Mouse (Mus musculus): ENCODE measurements around the gene D2hgdh.

D2hgdh gene

DNA sequence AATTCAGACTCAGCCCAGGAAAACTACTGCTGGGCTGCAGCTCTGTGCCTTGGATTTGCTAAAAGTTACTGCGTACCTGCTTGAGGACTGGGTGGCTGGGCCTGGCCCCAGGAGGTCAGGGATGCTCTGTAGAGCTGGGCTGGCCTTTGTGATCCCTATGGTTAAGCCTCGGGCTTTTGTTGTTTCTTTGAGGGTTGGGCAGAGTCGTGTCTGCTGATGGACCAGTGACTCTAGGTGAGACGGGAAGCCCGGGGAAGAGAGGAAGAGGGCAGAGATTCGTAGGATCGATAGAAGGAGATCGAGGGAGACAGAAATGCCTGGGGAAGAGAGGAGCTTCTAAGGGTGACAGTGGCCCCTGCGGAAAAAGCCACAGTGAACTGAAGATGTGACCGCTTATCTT is at the start of gene D2hgdh:
Gene D2hgdh, plus strand, starts transcription at position 301 of the 400 bp plus-strand sequence.
- no peaks in the 10 kb centered on the region for H3K27me3 ChIP-seq (ENCODE audit: control insufficient read depth, insufficient read depth, low read length, poor library complexity, severe bottlenecking)

DNA sequence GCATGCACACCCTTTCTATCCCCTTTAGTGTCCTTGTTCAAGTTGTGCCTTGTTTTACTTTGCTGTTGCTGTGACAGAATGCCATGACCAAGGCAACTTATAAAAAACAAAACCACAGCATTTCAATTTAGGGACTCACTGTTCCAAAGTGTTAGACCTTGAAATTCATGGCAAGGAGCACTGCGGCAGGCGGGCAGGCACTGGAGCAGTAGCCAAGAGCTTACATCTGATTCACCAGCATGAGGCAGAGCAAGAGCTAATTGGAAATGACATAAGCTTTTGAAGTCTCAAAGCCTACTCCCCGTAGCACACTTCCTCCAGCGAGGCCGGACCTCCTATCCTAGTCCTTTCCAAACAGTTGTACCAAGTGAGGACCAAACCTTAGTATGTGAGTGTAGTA is 48.0 kb upstream of the D2hgdh start:
- Histone ChIP-seq H3K27me3 (ENCODE audit: control insufficient read depth, insufficient read depth, low read length, poor library complexity, severe bottlenecking) (no peaks in the 10 kb centered on the region), H3K36me3 (ENCODE audit: control insufficient read depth, insufficient read depth, low read length, poor library complexity, severe bottlenecking) (peaks cover 7% of the 10 kb centered on the region)
- DNase-seq (ENCODE audit: low read depth, low spot score): no peak

More for the DNA sequence above, at the start of gene D2hgdh:
- DNase-seq (ENCODE audit: low read depth, low spot score): no peak
- peaks cover 2% of the 10 kb centered on the region; the same call in 1 of the 2 replicates for H3K36me3 ChIP-seq (ENCODE audit: control insufficient read depth, insufficient read depth, low read length, poor library complexity, severe bottlenecking)

DNA sequence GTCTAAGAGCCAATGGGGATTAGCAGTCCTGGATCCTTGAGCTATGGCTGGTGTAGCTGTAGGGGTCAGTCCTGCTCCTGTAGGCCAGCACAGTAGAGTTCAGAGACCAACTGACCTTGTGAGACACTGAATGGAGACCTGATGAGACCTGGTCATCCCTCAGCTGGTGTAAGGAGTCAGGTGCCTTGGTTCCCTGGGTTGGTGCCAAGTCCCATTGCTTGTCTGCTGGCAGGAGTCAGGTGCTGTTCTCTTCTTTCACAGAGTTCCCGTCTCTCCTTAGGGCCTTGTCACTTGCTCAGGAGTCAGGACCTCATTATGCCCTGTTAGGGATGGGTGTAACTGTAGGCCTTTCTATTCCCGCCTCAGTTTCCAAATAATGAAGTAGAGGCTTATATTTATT is 37.8 kb upstream of the D2hgdh start:
- peaks cover 22% of the 10 kb centered on the region for H3K36me3 ChIP-seq (ENCODE audit: control insufficient read depth, insufficient read depth, low read length, poor library complexity, severe bottlenecking)
- no peak for DNase-seq (ENCODE audit: low read depth, low spot score)
- H3K27me3 ChIP-seq (ENCODE audit: control insufficient read depth, insufficient read depth, low read length, poor library complexity, severe bottlenecking): no peaks in the 10 kb centered on the region

DNA sequence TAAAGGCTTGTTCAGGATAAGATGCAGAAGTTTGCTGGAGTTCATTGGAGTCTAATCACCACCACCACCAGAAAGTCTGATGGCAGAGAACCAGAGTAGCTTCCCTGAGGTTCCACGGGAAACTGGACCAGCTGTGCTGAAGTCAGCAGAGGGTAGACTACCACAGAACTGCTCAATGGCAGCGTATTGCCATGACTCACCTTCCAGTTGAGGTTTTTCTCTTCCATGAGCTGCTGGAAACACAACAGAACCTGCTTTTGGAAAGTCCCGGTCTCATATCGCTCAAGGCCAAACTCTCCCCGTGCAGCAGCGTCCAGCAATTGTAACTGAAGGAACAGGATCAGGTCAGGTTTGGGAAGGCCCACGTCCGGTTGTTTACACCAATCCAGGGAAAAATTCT is 30.2 kb upstream of the D2hgdh start:
- DNase-seq (ENCODE audit: low read depth, low spot score): no peak
- Histone ChIP-seq H3K27me3 (ENCODE audit: control insufficient read depth, insufficient read depth, low read length, poor library complexity, severe bottlenecking) (no peaks in the 10 kb centered on the region), H3K36me3 (ENCODE audit: control insufficient read depth, insufficient read depth, low read length, poor library complexity, severe bottlenecking) (peaks cover 25% of the 10 kb centered on the region)

- Histone ChIP-seq H3K36me3 (ENCODE audit: control insufficient read depth, insufficient read depth, low read length, poor library complexity, severe bottlenecking) (peaks cover 24% of the 10 kb centered on the region), H3K27me3 (ENCODE audit: control insufficient read depth, insufficient read depth, low read length, poor library complexity, severe bottlenecking) (no peaks in the 10 kb centered on the region)
- DNase-seq (ENCODE audit: low read depth, low spot score): no peak
Measured at GRCm38 (mm10) chr1:93795886-93796285, 28.8 kb upstream of the D2hgdh start.

- Histone ChIP-seq H3K36me3 (ENCODE audit: control insufficient read depth, insufficient read depth, low read length, poor library complexity, severe bottlenecking) (peaks cover 7% of the 10 kb centered on the region), H3K27me3 (ENCODE audit: control insufficient read depth, insufficient read depth, low read length, poor library complexity, severe bottlenecking) (no peaks in the 10 kb centered on the region)
- no peak for DNase-seq (ENCODE audit: low read depth, low spot score)
Measured at GRCm38 (mm10) chr1:93800670-93801503, 23.8 kb upstream of the D2hgdh start.

GRCm38 (mm10) chr1:93801741-93802238 is 22.9 kb upstream of the D2hgdh start, which contains the start of gene Dtymk:
TSS of gene Dtymk (minus strand) at chr1:93801934.
- no peaks in the 10 kb centered on the region for H3K27me3 ChIP-seq (ENCODE audit: control insufficient read depth, insufficient read depth, low read length, poor library complexity, severe bottlenecking)
- peak; percentile 95 for DNase-seq (ENCODE audit: low read depth, low spot score)
- H3K36me3 ChIP-seq (ENCODE audit: control insufficient read depth, insufficient read depth, low read length, poor library complexity, severe bottlenecking): peaks cover 7% of the 10 kb centered on the region

DNA sequence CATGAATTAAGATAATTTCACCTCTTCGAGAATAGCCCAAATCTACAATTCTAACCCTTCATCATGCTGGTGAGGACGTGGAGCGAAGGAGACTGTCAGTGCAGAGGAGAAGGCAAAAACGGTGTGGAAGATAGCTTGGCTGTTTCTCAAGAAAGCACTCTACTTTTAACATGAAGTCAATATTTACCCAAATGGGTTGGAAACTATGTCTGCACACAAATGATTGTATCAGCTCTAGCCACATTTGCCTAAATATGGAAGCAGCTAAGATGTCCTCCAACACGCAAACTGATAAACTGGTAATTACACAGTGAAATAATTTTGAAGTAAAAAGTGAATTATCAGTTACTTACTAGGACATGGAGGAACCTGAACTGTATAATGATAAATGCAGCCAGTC is 21.9 kb upstream of the D2hgdh start:
- Histone ChIP-seq H3K27me3 (ENCODE audit: control insufficient read depth, insufficient read depth, low read length, poor library complexity, severe bottlenecking) (no peaks in the 10 kb centered on the region), H3K36me3 (ENCODE audit: control insufficient read depth, insufficient read depth, low read length, poor library complexity, severe bottlenecking) (peaks cover 5% of the 10 kb centered on the region)
- no peak for DNase-seq (ENCODE audit: low read depth, low spot score)

- peak; percentile 99 for DNase-seq (ENCODE audit: low read depth, low spot score)
Measured at GRCm38 (mm10) chr1:93803556-93804507, 20.9 kb upstream of the D2hgdh start, which contains the start of gene Ing5. TSS of gene Ing5 (plus strand) at chr1:93803965.

DNA sequence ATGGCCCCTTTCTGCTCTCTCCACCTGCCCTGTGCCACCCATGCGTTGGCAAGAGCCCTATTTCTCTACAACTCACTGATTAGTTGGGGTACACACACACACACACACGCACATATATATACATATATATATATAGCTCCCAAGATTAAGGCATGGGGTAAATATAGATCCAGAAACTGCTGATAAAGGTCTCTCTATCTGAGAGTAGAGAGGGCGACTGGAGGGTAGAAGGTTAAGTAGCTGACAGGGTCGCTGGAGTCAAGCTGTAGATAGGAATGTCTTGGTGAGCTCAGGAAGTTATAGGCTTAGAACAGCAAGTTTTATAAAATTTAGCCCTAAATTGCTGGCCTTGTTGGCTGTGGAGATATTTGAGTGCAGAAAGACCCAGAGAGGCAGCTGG is 19.9 kb upstream of the D2hgdh start:
- H3K36me3 ChIP-seq (ENCODE audit: control insufficient read depth, insufficient read depth, low read length, poor library complexity, severe bottlenecking): peaks cover 11% of the 10 kb centered on the region
- H3K27me3 ChIP-seq (ENCODE audit: control insufficient read depth, insufficient read depth, low read length, poor library complexity, severe bottlenecking): no peaks in the 10 kb centered on the region
- DNase-seq (ENCODE audit: low read depth, low spot score): no peak

More at GRCm38 (mm10) chr1:93803556-93804507, 20.9 kb upstream of the D2hgdh start, which contains the start of gene Ing5:
- H3K27me3 ChIP-seq (ENCODE audit: control insufficient read depth, insufficient read depth, low read length, poor library complexity, severe bottlenecking): no peaks in the 10 kb centered on the region
- H3K36me3 ChIP-seq (ENCODE audit: control insufficient read depth, insufficient read depth, low read length, poor library complexity, severe bottlenecking): peaks cover 9% of the 10 kb centered on the region

GRCm38 (mm10) chr1:93805221-93805951 is 19.3 kb upstream of the D2hgdh start:
- DNase-seq (ENCODE audit: low read depth, low spot score): peak; percentile 6
- Histone ChIP-seq H3K36me3 (ENCODE audit: control insufficient read depth, insufficient read depth, low read length, poor library complexity, severe bottlenecking) (peaks cover 11% of the 10 kb centered on the region), H3K27me3 (ENCODE audit: control insufficient read depth, insufficient read depth, low read length, poor library complexity, severe bottlenecking) (no peaks in the 10 kb centered on the region)

- no peaks in the 10 kb centered on the region for H3K27me3 ChIP-seq (ENCODE audit: control insufficient read depth, insufficient read depth, low read length, poor library complexity, severe bottlenecking)
- DNase-seq (ENCODE audit: low read depth, low spot score): no peak
- peaks cover 15% of the 10 kb centered on the region for H3K36me3 ChIP-seq (ENCODE audit: control insufficient read depth, insufficient read depth, low read length, poor library complexity, severe bottlenecking)
Measured at GRCm38 (mm10) chr1:93808871-93809270, 15.8 kb upstream of the D2hgdh start.

DNA sequence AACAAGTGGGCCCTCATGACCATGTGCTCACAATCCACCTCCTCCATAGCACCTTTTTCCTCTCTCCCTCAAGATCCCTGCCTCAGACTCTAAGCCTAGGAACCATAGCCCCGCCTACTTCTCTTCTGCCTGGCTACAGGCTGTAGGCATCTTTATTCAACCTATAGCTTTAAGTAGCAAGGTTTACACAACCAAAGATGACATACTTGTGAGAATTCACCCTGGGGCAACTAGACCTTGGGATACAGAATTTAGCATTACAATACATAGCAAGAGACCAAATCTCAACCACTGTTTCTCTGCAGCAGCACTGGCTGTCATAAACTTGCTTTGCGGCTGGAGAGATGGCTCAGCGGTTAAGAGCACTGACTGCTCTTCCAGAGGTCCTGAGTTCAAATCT is 14.7 kb upstream of the D2hgdh start:
- Histone ChIP-seq H3K27me3 (ENCODE audit: control insufficient read depth, insufficient read depth, low read length, poor library complexity, severe bottlenecking) (no peaks in the 10 kb centered on the region), H3K36me3 (ENCODE audit: control insufficient read depth, insufficient read depth, low read length, poor library complexity, severe bottlenecking) (peaks cover 18% of the 10 kb centered on the region)
- no peak for DNase-seq (ENCODE audit: low read depth, low spot score)

DNA sequence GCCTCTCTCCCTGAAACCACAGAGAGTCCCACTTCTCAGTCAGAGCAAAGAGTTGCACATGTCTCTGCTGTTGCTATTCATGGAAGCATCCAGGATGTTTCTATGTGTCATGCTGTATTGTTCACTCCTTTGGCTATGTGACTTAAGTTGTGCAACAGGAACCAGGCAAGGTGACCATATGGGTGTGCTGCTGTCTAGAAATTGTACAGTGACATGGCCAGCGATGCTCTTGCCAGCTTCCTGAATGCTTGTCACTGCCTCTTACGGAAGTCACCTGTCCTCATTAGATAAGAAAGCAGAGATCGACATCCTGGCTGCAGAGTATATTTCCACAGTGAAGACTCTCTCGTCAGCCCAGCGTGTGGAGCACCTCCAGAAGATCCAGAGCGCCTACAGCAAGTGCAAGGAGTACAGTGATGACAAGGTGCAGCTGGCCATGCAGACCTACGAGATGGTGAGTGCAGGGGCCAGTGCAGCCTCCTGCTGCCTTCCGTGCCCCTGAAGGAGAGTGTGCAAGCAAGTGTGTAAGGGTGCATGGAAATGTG is 13.1 kb upstream of the D2hgdh start:
- Histone ChIP-seq H3K36me3 (ENCODE audit: control insufficient read depth, insufficient read depth, low read length, poor library complexity, severe bottlenecking) (peaks cover 19% of the 10 kb centered on the region), H3K27me3 (ENCODE audit: control insufficient read depth, insufficient read depth, low read length, poor library complexity, severe bottlenecking) (no peaks in the 10 kb centered on the region)
- DNase-seq (ENCODE audit: low read depth, low spot score): no peak
